Mouse (Mus musculus) limb, embryonic 14.5 days (tissue): Measurements from ENCODE around the gene Mbnl1. TPM values are rescaled to one million over a fixed set of nuclear protein-coding genes. Genes with fewer than 3 reads are reported as not detected.
"Not testable (repeated sequence)": the region's sequence is repeated elsewhere in the genome, so short reads cannot be mapped to it uniquely, and the experiment has no call there.

ENCODE experiments used
- ATAC-seq: fragments of 200-750 bp; cut with Nextera tagmentation; 2 replicates; pipeline ENCODE4 v1.8.0; 2017; ENCODE audit warnings: low read depth, moderate number of reproducible peaks, moderate TSS enrichment; ENCODE audit not compliant: low FRiP score
- DNase-seq: peaks from one replicate; pipeline ENCODE4 v3.0.0-alpha.2; 2015; ENCODE audit warnings: low spot score
- H3K27ac ChIP-seq: fragments of 300-500 bp; sonication (generic); replicated peaks from 2 replicates; pipeline ENCODE4 v1.5.1; 2014; ENCODE audit warnings: low read depth, mild to moderate bottlenecking, low read length, moderate library complexity, mixed read lengths
- H3K27me3 ChIP-seq: fragments of 300-500 bp; sonication (generic); 2 replicates; pipeline ENCODE4 v1.6.1; 2014; ENCODE audit warnings: low read length, mixed read lengths; ENCODE audit not compliant: control insufficient read depth, insufficient read depth
- H3K36me3 ChIP-seq: fragments of 300-500 bp; sonication (generic); 2 replicates; pipeline ENCODE4 v1.6.1; 2014; ENCODE audit warnings: mild to moderate bottlenecking, low read length, moderate library complexity, mixed read lengths; ENCODE audit not compliant: control insufficient read depth, insufficient read depth
- H3K4me1 ChIP-seq: fragments of 300-500 bp; sonication (generic); 2 replicates; pipeline ENCODE4 v1.6.1; 2014; ENCODE audit warnings: antibody characterized with exemption, low read length, mixed read lengths; ENCODE audit not compliant: control insufficient read depth, insufficient read depth
- H3K4me2 ChIP-seq: fragments of 300-500 bp; sonication (generic); replicated peaks from 2 replicates; pipeline ENCODE4 v1.6.1; 2014; ENCODE audit warnings: low read depth, mild to moderate bottlenecking, low read length, moderate library complexity; ENCODE audit not compliant: severe bottlenecking
- H3K4me3 ChIP-seq: fragments of 300-500 bp; sonication (generic); replicated peaks from 2 replicates; pipeline ENCODE4 v1.5.1; 2014; ENCODE audit warnings: low read length
- H3K9ac ChIP-seq: fragments of 300-500 bp; sonication (generic); 2 replicates; pipeline ENCODE4 v1.6.1; 2014; ENCODE audit warnings: mild to moderate bottlenecking, low read depth, low read length, moderate library complexity; ENCODE audit not compliant: severe bottlenecking
- H3K9me3 ChIP-seq: fragments of 300-500 bp; sonication (generic); 2 replicates; pipeline ENCODE4 v1.6.1; 2016; ENCODE audit warnings: low read length; ENCODE audit not compliant: control insufficient read depth
- POLR2A ChIP-seq: fragments of 200-500 bp; IDR thresholded peaks from 2 replicates; pipeline ENCODE4 v1.8.0; 2012; ENCODE audit warnings: inconsistent platforms, mild to moderate bottlenecking, moderate library complexity, borderline replicate concordance; ENCODE audit not compliant: insufficient read depth, insufficient read length; ENCODE audit errors: extremely low read depth
- WGBS: fragments of 180-500 bp; shearing (Covaris S2); extraction: QIAGEN DNeasy Blood & Tissue Kit; methylation state at CpG from one replicate; pipeline ENCODE4 v1.1.7; 2014; 5-methylcytosine and 5-hydroxymethylcytosine counted together
- polyA plus RNA-seq, 2 experiments: library from polyadenylated mRNA; depleted of rRNA in 1 of 2; stranded (reverse) in 1 of 2; unstranded in 1 of 2; fragments of >200 nt; fragmentation: Nextera tagmentation in 1 of 2; extraction: Ambion mirVana in 1 of 2; gene quantifications; 2 replicates each; pipeline versions ENCODE4 v1.2.1 to v1.2.3; 2012 to 2014

Mbnl1 gene
- polyA plus RNA-seq, 2 experiments, result 40.2 to 124 TPM

DNA sequence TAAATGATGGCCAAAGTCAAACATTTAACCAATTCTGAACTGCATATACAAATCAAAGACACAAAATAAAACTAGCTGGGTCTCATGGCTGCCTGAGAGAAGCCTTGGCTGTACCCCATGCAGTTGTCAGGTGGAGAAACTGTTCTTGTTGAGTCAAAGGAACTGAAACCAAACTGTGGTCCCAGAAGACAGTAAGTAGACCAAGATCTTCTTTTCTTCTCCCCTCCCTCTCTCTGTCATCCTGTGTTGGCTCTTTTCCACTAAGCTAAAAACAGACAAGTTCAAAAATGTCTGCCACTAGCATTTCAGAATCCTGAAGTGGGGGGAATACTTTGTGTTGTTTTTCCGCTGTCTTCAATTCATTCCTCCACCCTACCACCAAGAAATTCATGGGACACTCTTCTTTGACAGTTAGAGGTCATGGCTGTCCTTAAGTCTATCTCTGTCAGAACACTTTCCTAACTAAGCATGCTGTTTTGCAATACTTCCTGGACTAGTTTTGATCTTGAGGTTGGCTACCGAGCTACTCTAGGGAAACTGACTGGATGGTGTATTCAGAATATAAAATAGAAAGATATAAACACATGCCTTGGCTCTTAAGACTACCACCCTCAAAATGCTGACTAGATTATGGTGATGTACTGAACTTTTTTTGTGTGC is 9.2 kb downstream of the Mbnl1 start:
- WGBS, result 97% methylated on average over 2 of the region's 2 CpGs
- Histone ChIP-seq H3K27ac (no peak overlapping the region), H3K9ac (no peak overlapping the region), H3K9me3 (no peaks in the 10 kb centered on the region), H3K4me2 (no peak overlapping the region), H3K36me3 (no peaks in the 10 kb centered on the region), H3K4me1 (peaks cover 11% of the 10 kb centered on the region), H3K4me3 (no peak overlapping the region), H3K27me3 (no peaks in the 10 kb centered on the region)
- ATAC-seq (no peak), DNase-seq (no peak)
- no peak for TF ChIP-seq POLR2A

DNA sequence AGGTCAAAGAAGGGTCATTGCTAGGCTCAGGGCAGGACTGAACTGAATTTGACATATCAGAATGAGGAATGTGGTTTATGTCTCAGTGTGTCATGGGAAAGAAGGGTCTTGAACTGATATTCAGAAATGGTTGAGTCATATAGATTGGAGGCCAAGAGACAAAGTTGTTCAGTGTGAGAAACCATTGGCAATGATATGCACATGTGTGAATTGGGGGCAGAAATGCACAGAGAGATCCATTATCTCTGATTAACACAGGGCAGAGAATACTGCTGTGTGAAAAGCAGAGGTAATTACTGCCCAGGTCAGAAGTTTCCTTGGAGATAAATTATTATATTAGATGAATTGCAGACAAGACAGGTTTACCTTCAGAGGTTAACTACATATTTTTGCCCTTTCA is 10.7 kb downstream of the Mbnl1 start:
- ATAC-seq (no peak), DNase-seq (no peak)
- H3K4me1 ChIP-seq, result peaks cover 11% of the 10 kb centered on the region
- no peaks in the 10 kb centered on the region for H3K36me3 ChIP-seq
- H3K4me3 ChIP-seq, result no peak overlapping the region
- no peak for TF ChIP-seq POLR2A
- no peak overlapping the region for H3K4me2 ChIP-seq
- no peak overlapping the region for H3K27ac ChIP-seq
- H3K9me3 ChIP-seq, result no peaks in the 10 kb centered on the region
- H3K9ac ChIP-seq, result no peak overlapping the region
- no peaks in the 10 kb centered on the region for H3K27me3 ChIP-seq

- Histone ChIP-seq H3K4me3 (no peak overlapping the region), H3K9ac (no peak overlapping the region), H3K27me3 (no peaks in the 10 kb centered on the region), H3K4me1 (peaks cover 11% of the 10 kb centered on the region), H3K27ac (no peak overlapping the region), H3K4me2 (no peak overlapping the region), H3K9me3 (no peaks in the 10 kb centered on the region), H3K36me3 (no peaks in the 10 kb centered on the region)
- TF ChIP-seq POLR2A, result no peak
- 92% methylated on average over 4 of the region's 4 CpGs for WGBS
- DNase-seq, result no peak
- ATAC-seq, result no peak
Measured at GRCm38 (mm10) chr3:60485987-60486712, 13.5 kb downstream of the Mbnl1 start.

- TF ChIP-seq POLR2A, result no peak
- no peak overlapping the region for H3K4me2 ChIP-seq
- DNase-seq (no peak), ATAC-seq (no peak)
- 79% methylated on average over 3 of the region's 3 CpGs for WGBS
- no peaks in the 10 kb centered on the region for H3K27me3 ChIP-seq
- H3K4me3 ChIP-seq, result no peak overlapping the region
- H3K4me1 ChIP-seq, result peaks cover 11% of the 10 kb centered on the region
- H3K36me3 ChIP-seq, result no peaks in the 10 kb centered on the region
- no peak overlapping the region for H3K27ac ChIP-seq
- H3K9ac ChIP-seq, result no peak overlapping the region
- H3K9me3 ChIP-seq, result no peaks in the 10 kb centered on the region
Measured at GRCm38 (mm10) chr3:60486713-60487170, 14.1 kb downstream of the Mbnl1 start.

- Histone ChIP-seq H3K4me1 (peaks cover 6% of the 10 kb centered on the region; the same call in 1 of the 2 replicates), H3K4me3 (no peak overlapping the region), H3K4me2 (no peak overlapping the region), H3K27ac (no peak overlapping the region), H3K36me3 (no peaks in the 10 kb centered on the region), H3K9ac (no peak overlapping the region), H3K9me3 (no peaks in the 10 kb centered on the region), H3K27me3 (no peaks in the 10 kb centered on the region)
- no peak for ATAC-seq
- TF ChIP-seq POLR2A, result no peak
- DNase-seq, result no peak
- WGBS, result 93% methylated on average over 6 of the region's 6 CpGs
Measured at GRCm38 (mm10) chr3:60489509-60489908, 16.9 kb downstream of the Mbnl1 start.

GRCm38 (mm10) chr3:60494774-60495535 is 22.3 kb downstream of the Mbnl1 start:
- not testable (repeated sequence) for ATAC-seq, H3K27ac ChIP-seq
- 72% methylated on average over 7 of the region's 16 CpGs for WGBS

More at GRCm38 (mm10) chr3:60494774-60495535, 22.3 kb downstream of the Mbnl1 start:
- not testable (repeated sequence) for H3K4me3 ChIP-seq, H3K9me3 ChIP-seq, H3K4me2 ChIP-seq, H3K9ac ChIP-seq, H3K4me1 ChIP-seq, DNase-seq, H3K36me3 ChIP-seq, H3K27me3 ChIP-seq
